Mouse (Mus musculus) liver, embryonic 13.5 days (tissue): ENCODE results near the gene Aldh1l1. TPM values are rescaled to one million over a fixed set of nuclear protein-coding genes. Genes with fewer than 3 reads are reported as not detected.

Experiments used
- ATAC-seq: fragments of 200-750 bp; cut with Nextera tagmentation; 2 replicates; pipeline ENCODE4 v1.8.0; 2017; ENCODE audit warnings: low read depth, mild to moderate bottlenecking, moderate number of reproducible peaks, moderate library complexity
- DNase-seq: peaks from one replicate; pipeline ENCODE4 v3.0.0; 2022
- H3K27ac ChIP-seq: fragments of 300-500 bp; sonication (generic); 2 replicates; pipeline ENCODE4 v1.5.1; 2015; ENCODE audit warnings: moderate library complexity, mild to moderate bottlenecking, inconsistent platforms
- H3K27me3 ChIP-seq: fragments of 300-500 bp; sonication (generic); 2 replicates; pipeline ENCODE4 v1.6.1; 2015; ENCODE audit warnings: mild to moderate bottlenecking, inconsistent platforms
- H3K36me3 ChIP-seq: fragments of 300-500 bp; sonication (generic); 2 replicates; pipeline ENCODE4 v1.6.1; 2015; ENCODE audit warnings: mild to moderate bottlenecking, inconsistent platforms
- H3K4me1 ChIP-seq: fragments of 300-500 bp; sonication (generic); replicated peaks from 2 replicates; pipeline ENCODE4 v1.6.1; 2015; ENCODE audit warnings: inconsistent platforms
- H3K4me2 ChIP-seq: fragments of 300-500 bp; sonication (generic); 2 replicates; pipeline ENCODE4 v1.6.1; 2015; ENCODE audit warnings: inconsistent platforms, mild to moderate bottlenecking, moderate library complexity
- H3K4me3 ChIP-seq: fragments of 300-500 bp; sonication (generic); replicated peaks from 2 replicates; pipeline ENCODE4 v1.5.1; 2015; ENCODE audit warnings: mild to moderate bottlenecking, inconsistent platforms
- H3K9ac ChIP-seq: fragments of 300-500 bp; sonication (generic); 2 replicates; pipeline ENCODE4 v1.6.1; 2015; ENCODE audit warnings: mild to moderate bottlenecking, inconsistent platforms
- H3K9me3 ChIP-seq: fragments of 300-500 bp; sonication (generic); replicated peaks from 2 replicates; pipeline ENCODE4 v1.6.1; 2016; ENCODE audit warnings: inconsistent platforms
- WGBS: fragments of 180-500 bp; shearing (Covaris S2); methylation state at CpG from one replicate; pipeline ENCODE4 v1.1.7; 2015; ENCODE audit not compliant: insufficient replicate concordance; 5-methylcytosine and 5-hydroxymethylcytosine counted together
- polyA plus RNA-seq: library from polyadenylated mRNA; unstranded; fragments of >200 nt; fragmentation: Nextera tagmentation; extraction: Ambion mirVana; gene quantifications from 2 replicates; pipeline ENCODE4 v1.2.1, GENCODE M21; 2015

The Aldh1l1 gene
- polyA plus RNA-seq, 1 experiment from 2014 or later = 12.3 TPM

GRCm38 (mm10) chr6:90472697-90473096 lies 13.5 kb upstream of the Aldh1l1 start:
- DNase-seq (no peak), ATAC-seq (no peak)
- H3K27ac ChIP-seq = no peak overlapping the region
- peaks cover 14% of the 10 kb centered on the region for H3K4me1 ChIP-seq
- WGBS = 66% methylated on average over 3 of the region's 3 CpGs
- no peaks in the 10 kb centered on the region for H3K27me3 ChIP-seq
- no peak overlapping the region for H3K4me3 ChIP-seq
- no peak overlapping the region for H3K4me2 ChIP-seq
- H3K36me3 ChIP-seq = no peaks in the 10 kb centered on the region
- no peaks in the 10 kb centered on the region for H3K9me3 ChIP-seq
- H3K9ac ChIP-seq = no peak overlapping the region

DNA sequence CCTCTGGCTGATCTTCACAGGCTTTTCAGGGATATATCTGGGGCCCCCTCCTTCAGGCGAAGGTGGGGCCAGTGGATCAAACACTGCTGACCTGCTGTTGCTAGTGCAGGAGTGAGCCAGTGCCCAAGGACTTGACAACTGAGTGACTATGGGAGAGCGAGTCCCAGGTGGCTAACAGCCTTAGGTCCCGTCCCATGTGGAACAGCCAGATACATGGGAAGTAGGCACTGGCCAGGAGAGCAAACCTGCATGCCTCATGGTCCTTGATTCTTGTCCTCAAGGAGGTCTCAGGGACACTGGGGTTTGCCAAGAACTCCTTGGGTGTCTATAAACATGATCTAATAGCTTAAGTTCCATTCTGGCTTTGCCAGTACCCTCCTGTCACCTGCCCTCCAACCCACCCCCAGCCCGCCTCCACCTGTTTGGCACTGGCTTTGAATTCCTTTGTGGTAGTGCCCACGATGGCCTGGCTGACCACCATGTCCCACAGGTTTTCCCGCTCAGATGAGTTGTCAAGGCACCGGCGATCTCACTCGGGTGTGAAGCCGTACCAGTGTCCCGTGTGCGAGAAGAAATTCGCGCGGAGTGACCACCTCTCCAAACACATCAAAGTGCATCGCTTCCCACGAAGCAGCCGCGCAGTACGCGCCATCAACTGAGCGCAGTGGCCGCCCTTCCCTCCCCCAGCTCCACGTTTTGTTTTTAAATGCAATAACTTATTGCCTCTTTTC lies 12.4 kb upstream of the Aldh1l1 start:
- H3K4me3 ChIP-seq = no peak overlapping the region
- 80% methylated on average over 24 of the region's 24 CpGs for WGBS
- H3K27ac ChIP-seq = no peak overlapping the region
- ATAC-seq (no peak), DNase-seq (no peak)
- H3K9me3 ChIP-seq = no peaks in the 10 kb centered on the region
- no peaks in the 10 kb centered on the region for H3K36me3 ChIP-seq
- H3K4me1 ChIP-seq = peaks cover 14% of the 10 kb centered on the region
- H3K9ac ChIP-seq = no peak overlapping the region
- H3K27me3 ChIP-seq = no peaks in the 10 kb centered on the region
- no peak overlapping the region for H3K4me2 ChIP-seq

- no peak overlapping the region for H3K4me3 ChIP-seq
- H3K27me3 ChIP-seq = no peaks in the 10 kb centered on the region
- no peak for DNase-seq
- H3K27ac ChIP-seq = no peak overlapping the region
- WGBS = 63% methylated on average over 3 of the region's 3 CpGs
- no peaks in the 10 kb centered on the region for H3K9me3 ChIP-seq
- H3K4me2 ChIP-seq = no peak overlapping the region
- H3K36me3 ChIP-seq = no peaks in the 10 kb centered on the region
- no peak overlapping the region for H3K9ac ChIP-seq
- no peak for ATAC-seq
- peaks cover 14% of the 10 kb centered on the region for H3K4me1 ChIP-seq
These were observed 11.9 kb upstream of the Aldh1l1 start for GRCm38 (mm10) chr6:90474361-90474750.

- 62% methylated on average over 4 of the region's 4 CpGs for WGBS
- H3K27me3 ChIP-seq = no peaks in the 10 kb centered on the region
- H3K4me2 ChIP-seq = no peak overlapping the region
- ATAC-seq = no peak
- no peaks in the 10 kb centered on the region for H3K36me3 ChIP-seq
- H3K9ac ChIP-seq = no peak overlapping the region
- DNase-seq = no peak
- H3K27ac ChIP-seq = no peak overlapping the region; the same call in 1 of the 2 replicates
- no peak overlapping the region for H3K4me3 ChIP-seq
- H3K4me1 ChIP-seq = peaks cover 14% of the 10 kb centered on the region
- no peaks in the 10 kb centered on the region for H3K9me3 ChIP-seq
These were observed 10.9 kb upstream of the Aldh1l1 start for GRCm38 (mm10) chr6:90475176-90475853.

GRCm38 (mm10) chr6:90475854-90476212 lies 10.4 kb upstream of the Aldh1l1 start:
- Histone ChIP-seq H3K9me3 (no peaks in the 10 kb centered on the region), H3K4me3 (no peak overlapping the region), H3K4me1 (peaks cover 14% of the 10 kb centered on the region), H3K9ac (no peak overlapping the region), H3K27ac (no peak overlapping the region; the same call in 1 of the 2 replicates), H3K27me3 (no peaks in the 10 kb centered on the region), H3K4me2 (no peak overlapping the region), H3K36me3 (no peaks in the 10 kb centered on the region)
- WGBS = 63% methylated on average over 3 of the region's 3 CpGs
- peak; percentile 39; the same call in 1 of the 2 replicates for ATAC-seq
- no peak for DNase-seq

DNA sequence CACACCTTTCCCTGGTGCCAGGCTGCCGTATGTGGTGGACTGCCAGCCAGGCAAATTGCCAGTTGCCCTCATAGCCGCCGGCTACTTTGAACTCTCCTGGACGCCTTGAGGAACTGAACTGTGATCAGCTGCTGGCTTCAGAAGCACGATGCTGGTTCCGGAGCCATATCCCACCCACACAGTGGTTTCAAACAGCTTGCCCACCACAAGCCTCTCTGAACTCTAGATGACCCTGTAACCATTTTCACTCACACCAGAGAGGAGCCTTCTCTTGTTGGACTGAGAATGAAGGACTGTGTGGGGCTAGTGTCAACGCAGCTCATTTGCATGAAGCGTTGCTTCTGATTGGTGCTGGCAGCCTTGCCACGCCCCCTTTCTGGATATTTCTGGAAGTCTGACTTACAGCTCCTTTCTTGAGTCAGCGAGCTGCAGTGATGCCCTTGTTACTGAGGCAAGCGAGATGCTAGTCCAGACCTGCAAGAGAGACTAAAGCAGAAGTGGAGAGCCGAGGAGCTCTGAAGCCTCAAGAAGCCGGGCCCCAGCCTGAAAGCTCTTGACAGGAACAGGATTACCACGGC lies 9.2 kb upstream of the Aldh1l1 start:
- Histone ChIP-seq H3K4me3 (no peak overlapping the region), H3K27ac (no peak overlapping the region), H3K4me2 (no peak overlapping the region), H3K27me3 (no peaks in the 10 kb centered on the region), H3K9ac (no peak overlapping the region), H3K9me3 (no peaks in the 10 kb centered on the region), H3K4me1 (peaks cover 14% of the 10 kb centered on the region), H3K36me3 (no peaks in the 10 kb centered on the region)
- WGBS = 38% methylated on average over 14 of the region's 14 CpGs
- DNase-seq (no peak), ATAC-seq (no peak)

GRCm38 (mm10) chr6:90484249-90484648 lies 2.0 kb upstream of the Aldh1l1 start:
- Histone ChIP-seq H3K4me2 (no peak overlapping the region), H3K9ac (no peak overlapping the region), H3K4me3 (no peak overlapping the region), H3K27me3 (no peaks in the 10 kb centered on the region), H3K9me3 (no peaks in the 10 kb centered on the region), H3K4me1 (peaks cover 7% of the 10 kb centered on the region; the same call in 1 of the 2 replicates), H3K27ac (no peak overlapping the region), H3K36me3 (no peaks in the 10 kb centered on the region)
- DNase-seq (no peak), ATAC-seq (no peak)
- 35% methylated on average over 3 of the region's 3 CpGs for WGBS

- no peaks in the 10 kb centered on the region for H3K27me3 ChIP-seq
- ATAC-seq = no peak
- WGBS = 53% methylated on average over 5 of the region's 5 CpGs
- no peak overlapping the region for H3K27ac ChIP-seq
- H3K4me2 ChIP-seq = no peak overlapping the region
- no peak overlapping the region for H3K9ac ChIP-seq
- H3K36me3 ChIP-seq = no peaks in the 10 kb centered on the region
- no peak for DNase-seq
- H3K4me3 ChIP-seq = no peak overlapping the region
- no peaks in the 10 kb centered on the region for H3K9me3 ChIP-seq
- peaks cover 7% of the 10 kb centered on the region; the same call in 1 of the 2 replicates for H3K4me1 ChIP-seq
These were observed 1.4 kb upstream of the Aldh1l1 start for GRCm38 (mm10) chr6:90484876-90485275.

GRCm38 (mm10) chr6:90487531-90487930 lies 1.3 kb downstream of the Aldh1l1 start:
- ATAC-seq (no peak), DNase-seq (no peak)
- H3K27me3 ChIP-seq = no peaks in the 10 kb centered on the region
- H3K9ac ChIP-seq = no peak overlapping the region
- 66% methylated on average over 1 of the region's 1 CpGs for WGBS
- no peak overlapping the region for H3K4me2 ChIP-seq
- peaks cover 7% of the 10 kb centered on the region; the same call in 1 of the 2 replicates for H3K4me1 ChIP-seq
- H3K9me3 ChIP-seq = no peaks in the 10 kb centered on the region
- no peaks in the 10 kb centered on the region for H3K36me3 ChIP-seq
- no peak overlapping the region for H3K4me3 ChIP-seq
- H3K27ac ChIP-seq = no peak overlapping the region

- H3K4me3 ChIP-seq = no peak overlapping the region
- no peak for DNase-seq
- ATAC-seq = no peak
- H3K27me3 ChIP-seq = no peaks in the 10 kb centered on the region
- no peak overlapping the region for H3K9ac ChIP-seq
- 60% methylated on average over 3 of the region's 3 CpGs for WGBS
- H3K4me1 ChIP-seq = peaks cover 7% of the 10 kb centered on the region; the same call in 1 of the 2 replicates
- H3K4me2 ChIP-seq = no peak overlapping the region
- H3K27ac ChIP-seq = no peak overlapping the region
- no peaks in the 10 kb centered on the region for H3K9me3 ChIP-seq
- H3K36me3 ChIP-seq = no peaks in the 10 kb centered on the region
These were observed 3.3 kb downstream of the Aldh1l1 start for GRCm38 (mm10) chr6:90489532-90489931.

DNA sequence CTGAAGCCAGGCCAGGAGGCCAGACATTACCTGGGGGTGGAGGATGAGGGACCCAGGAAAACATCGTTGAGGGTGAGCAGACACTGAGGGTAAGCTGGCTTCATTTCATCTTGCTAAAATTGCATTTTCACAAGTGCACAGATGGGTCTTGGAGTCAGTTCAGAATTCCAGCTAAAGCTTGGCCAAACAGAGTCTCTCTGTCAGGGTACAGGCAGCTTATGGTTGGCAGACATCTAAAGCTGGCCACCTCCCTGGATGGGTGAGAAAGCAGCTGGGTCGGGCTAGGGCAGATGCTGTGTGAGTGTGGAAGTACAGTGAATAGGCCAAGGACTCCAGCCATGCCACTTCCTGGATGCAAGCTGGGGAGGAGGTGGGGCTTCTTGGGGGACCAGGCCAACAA lies 4.7 kb downstream of the Aldh1l1 start:
- DNase-seq = no peak
- WGBS = 63% methylated on average over 2 of the region's 2 CpGs
- H3K9ac ChIP-seq = no peak overlapping the region
- H3K36me3 ChIP-seq = no peaks in the 10 kb centered on the region
- H3K27ac ChIP-seq = no peak overlapping the region
- no peaks in the 10 kb centered on the region for H3K9me3 ChIP-seq
- no peaks in the 10 kb centered on the region for H3K27me3 ChIP-seq
- H3K4me1 ChIP-seq = peaks cover 11% of the 10 kb centered on the region
- H3K4me2 ChIP-seq = no peak overlapping the region
- no peak overlapping the region for H3K4me3 ChIP-seq
- no peak for ATAC-seq
